Mouse (Mus musculus) retina, embryonic 14.5 days (tissue): ENCODE measurements at regions not wholly inside any gene's neighbourhood (a gene's known extent, or its start where the extent isn't known, plus 50 kb on each side); places are given as distances from the start of the nearest gene placed in this dataset.

ENCODE experiments used
- DNase-seq: peaks from one replicate; pipeline ENCODE4 v3.0.0-alpha.2; 2015; ENCODE audit warnings: low spot score

- DNase-seq, result peak; percentile 87
These were observed 482.6 kb upstream of the Tenm4 start for GRCm38 (mm10) chr7:95688151-95689146.

DNA sequence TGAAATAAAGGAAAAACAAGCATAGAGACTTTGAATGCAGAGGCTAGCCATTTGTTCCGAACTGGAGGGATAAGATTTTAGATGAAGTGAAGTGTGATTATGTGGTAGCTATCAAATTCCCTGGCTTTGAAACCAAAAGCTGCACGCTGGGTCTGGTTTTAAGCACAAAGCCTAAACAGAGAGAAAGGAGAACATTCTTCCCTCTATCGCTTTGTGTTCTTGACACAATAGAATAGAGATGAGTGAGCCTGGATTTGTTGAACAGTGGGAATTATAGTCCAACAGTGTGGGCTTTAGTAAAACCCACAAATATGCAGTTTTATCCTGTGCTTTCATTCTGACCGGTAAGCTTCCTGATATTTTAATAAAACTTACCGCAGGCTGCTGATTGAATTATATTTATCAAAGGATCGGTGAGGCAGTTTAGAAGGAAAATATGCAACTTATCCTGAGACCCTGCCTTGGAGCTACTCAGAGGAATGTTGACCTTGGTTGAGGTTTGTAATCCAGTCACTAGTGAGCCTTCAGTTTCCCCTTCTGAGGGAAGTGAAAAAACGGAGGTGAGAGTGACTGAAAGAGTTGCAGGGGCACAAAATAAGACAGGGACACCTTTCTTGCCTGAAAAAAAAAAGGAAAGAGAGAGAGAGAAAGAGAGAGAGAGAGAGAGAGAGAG is 481.7 kb upstream of the Tenm4 start:
- peak; percentile 46 for DNase-seq

GRCm38 (mm10) chr7:95699506-95699905 is 471.5 kb upstream of the Tenm4 start:
- no peak for DNase-seq

GRCm38 (mm10) chr7:95710088-95710487 is 461.0 kb upstream of the Tenm4 start:
- DNase-seq, result no peak

- DNase-seq, result no peak
These were observed 451.0 kb upstream of the Tenm4 start for GRCm38 (mm10) chr7:95720083-95720482.

DNA sequence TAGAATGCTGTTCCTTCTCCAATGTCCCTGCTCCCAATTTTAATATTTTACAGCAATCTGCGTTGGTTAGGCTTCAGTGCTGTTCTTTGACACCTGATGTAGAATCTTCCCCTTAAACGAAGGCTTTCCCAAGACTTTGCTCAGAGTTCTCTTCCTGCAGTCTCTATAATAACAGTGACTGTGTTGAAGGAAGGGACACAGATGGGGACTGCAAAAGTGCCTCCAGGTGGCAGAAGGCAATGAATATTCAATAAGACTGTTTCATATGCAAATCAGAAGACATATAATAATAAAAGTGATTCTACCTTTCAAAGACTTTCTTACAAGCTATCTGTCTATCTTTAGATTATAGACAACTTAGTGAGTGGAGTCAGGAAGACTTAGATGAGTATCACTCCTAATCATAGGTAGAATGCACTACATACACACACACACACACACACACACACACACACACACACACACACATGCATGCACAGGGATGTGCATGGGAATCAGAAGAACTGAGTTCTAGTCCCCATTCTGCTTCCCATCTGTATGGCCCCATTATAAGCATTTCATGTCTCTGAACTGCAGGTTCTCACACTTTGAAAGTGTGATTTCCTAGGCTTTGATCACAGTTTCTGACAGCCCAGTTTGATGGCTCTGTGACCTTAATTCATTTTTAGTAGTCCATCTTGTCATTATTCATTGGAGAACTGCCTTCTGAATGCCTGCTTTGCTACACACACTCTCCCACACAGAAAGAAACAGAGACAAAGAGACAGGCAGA is 445.1 kb upstream of the Tenm4 start:
- no peak for DNase-seq

DNA sequence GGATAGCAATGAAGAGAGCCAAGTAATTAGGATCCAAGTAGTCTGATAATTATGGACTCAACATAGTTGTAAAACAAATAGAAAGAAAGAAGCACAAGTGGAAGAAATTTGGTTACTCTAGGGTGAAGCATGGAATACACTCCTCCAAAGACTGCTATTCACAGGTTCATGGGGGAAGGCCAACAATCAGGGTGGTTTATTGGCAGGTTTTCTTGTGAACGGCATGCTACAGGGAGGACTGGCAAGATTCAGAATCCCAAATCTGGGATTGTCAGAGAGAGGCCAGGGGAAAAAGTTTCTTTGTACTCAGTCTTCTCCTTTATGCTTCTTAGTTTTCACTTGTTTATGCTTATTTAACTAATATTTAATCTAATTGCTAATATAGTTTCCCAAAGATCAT is 437.2 kb upstream of the Tenm4 start:
- DNase-seq, result no peak

DNA sequence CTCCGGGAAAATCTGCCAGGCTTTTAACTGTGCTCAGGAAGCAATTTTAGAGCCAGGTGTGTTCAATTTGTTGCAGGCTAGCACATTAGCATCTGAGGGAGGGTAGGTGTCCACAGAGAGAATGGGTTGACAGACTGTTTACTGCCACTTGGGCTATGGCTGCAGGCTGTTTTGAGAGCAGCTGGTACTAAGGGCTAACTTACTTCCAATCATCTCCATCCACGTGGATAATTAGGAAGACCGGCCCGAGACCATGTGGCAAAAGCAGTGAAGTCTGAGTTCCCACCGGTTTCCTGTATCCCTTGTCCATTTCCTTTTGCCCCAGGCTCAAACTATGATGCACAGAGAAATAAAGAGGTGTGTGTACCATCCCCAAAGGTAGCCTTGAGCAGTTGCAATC is 436.5 kb upstream of the Tenm4 start:
- DNase-seq, result no peak

- DNase-seq, result no peak
These were observed 434.3 kb upstream of the Tenm4 start for GRCm38 (mm10) chr7:95736716-95737115.

DNA sequence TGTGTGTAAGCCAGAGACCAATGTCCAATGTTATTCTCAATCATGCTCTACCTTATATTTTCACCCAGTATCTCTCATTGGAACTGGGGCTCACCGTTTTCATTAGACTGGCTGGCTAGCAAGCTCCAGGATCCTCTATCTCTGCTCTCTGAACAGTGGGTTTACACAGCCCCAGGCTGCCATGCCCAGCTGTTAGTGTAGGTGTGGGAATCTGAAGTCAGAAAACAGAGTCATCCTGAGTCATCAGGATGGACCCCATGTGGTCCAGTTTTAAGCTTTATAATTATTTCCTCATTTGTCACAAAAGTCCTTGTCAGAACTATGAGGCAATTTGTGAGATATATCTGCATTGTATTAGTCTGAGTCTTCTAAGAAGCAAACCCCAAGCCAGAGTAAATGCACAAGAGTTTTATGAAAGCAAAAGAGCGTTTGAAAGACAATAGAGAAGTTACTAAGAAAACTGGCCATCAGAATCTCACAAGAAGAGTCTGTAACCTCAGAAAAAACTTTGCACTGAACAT is 432.3 kb upstream of the Tenm4 start:
- no peak for DNase-seq

DNA sequence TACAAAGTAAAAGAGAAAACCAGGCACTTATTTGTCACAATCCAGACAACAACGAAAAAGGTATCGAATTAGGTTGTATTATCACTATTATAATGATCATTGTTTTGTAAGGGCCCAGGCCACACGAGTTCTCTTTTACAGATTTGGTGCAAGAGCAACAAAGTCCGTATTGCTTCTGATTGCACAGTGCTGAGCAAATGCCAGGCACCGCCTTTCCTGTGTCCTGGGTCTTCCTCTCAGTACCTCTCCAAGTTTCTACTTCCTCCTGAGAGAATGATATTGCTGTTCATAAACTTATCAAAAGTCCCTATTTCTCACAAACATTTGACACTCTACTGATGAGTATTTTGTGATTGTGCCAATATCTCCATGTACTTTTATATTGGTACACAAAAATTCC is 431.3 kb upstream of the Tenm4 start:
- DNase-seq, result no peak

DNA sequence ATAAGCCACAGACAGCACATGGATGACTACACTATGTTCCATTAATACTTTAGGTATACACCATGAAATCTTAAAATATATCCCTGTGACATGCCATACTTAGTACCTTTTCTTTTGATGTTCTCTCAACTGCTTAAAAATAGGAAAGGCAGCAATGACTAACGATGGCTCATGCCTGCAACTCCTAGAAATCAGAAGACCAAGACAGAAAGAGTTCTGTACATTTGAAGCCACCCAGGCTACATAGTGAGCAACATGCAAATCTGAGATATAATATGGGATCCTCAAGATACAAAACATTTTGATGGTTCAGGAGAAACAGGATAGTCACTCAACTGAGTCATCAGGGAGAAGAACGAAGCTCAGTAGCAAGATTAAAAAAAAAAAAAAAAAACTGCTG is 412.7 kb upstream of the Tenm4 start:
- DNase-seq, result no peak

GRCm38 (mm10) chr7:95760945-95761661 is 409.9 kb upstream of the Tenm4 start:
- no peak for DNase-seq

DNA sequence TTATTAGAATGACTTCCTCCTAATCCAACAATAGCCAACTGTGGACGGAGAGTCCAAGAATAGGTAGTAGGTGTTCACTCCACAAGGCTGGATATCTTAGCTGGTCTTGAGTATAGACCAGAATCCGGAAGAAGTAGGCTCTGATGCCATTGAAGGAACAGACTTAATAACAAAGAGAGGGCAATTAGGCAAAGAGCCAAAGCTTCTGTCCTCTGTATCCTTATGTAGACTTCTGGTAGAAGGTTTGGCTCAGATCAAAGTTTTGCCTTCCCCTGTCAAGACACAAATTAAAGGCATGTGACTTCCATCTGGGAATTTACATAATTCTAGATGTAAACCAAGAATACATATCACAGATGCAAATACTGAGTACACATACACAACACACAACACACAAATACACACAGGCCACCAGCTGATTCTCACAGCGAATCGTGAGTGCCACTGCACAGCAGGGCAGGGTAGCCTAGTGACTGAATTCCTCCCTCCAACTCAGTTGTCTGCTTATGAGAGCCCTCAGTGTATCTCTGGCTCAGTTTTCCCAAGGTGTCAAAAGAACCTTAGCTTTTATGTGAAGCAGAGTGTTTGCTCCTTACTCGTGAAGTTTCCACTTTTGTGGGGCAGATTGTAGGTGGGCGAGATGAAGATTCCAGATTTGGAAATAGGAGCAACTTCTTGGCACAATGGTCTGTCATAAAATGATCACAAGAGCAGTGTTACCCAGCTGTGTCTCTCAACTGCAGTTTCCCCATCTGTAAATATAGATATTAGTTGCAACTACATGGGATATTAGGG is 404.5 kb upstream of the Tenm4 start:
- DNase-seq, result no peak

- no peak for DNase-seq
These were observed 386.5 kb upstream of the Tenm4 start for GRCm38 (mm10) chr7:95784523-95784922.

DNA sequence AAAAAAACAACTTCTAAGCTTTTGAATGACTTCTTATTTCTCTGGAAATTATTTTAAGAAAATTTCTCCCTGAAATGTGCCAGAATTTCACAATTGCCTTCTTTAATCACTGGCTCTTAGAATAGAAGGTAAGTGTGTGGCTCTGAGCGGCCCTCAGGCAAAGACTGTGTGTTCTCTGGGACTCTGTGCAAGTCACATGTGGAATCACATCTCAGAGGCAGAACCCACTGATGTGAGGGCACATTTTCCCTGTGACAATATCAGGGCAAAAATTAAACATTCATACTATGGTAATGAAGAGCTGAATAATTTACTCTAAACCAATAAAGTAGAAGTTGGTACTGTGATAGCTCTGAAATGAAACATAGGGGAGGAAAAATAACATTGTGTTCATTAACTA is 383.5 kb upstream of the Tenm4 start:
- DNase-seq, result no peak

GRCm38 (mm10) chr7:95787951-95788350 is 383.1 kb upstream of the Tenm4 start:
- peak; percentile 26 for DNase-seq

GRCm38 (mm10) chr7:95789424-95789823 is 381.6 kb upstream of the Tenm4 start:
- DNase-seq, result no peak

DNA sequence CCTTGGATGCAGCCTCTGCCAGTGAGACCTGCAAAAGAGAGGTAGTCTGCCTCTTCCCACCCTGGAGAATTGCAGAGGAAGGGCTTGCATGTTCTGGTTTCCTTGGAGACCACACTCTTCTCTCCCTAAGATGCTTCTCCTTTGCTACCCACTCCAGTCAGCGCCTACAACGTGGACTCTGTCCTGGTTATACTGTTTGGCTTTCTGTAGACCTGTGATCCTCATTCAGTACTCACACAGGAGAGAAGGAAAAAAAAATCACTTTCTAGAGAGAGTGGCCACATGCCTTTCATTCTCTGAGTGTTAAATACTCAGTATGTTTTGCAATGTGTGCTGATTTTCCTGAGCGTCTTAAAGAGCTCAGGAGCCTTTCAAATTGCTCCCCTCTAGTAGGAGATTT is 372.0 kb upstream of the Tenm4 start:
- DNase-seq, result no peak

DNA sequence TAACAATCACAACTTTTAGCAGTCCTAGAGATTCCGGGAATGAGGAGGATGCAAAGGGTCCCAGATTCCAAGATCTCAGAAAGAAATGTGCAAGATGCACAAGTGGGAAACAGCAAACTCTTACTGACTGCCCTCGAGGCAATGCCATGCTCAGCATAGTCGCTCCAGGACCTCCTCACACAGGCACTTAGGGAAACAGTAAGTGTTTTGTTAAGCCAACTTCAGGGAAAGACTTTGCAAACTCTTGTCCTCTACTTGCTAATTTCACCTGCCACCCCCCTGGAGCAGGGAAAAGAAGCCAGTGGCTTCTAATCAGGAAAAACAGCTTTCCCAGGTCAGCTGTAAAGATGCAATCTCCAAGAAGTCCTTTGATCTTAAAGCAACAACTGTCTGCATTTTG is 361.4 kb upstream of the Tenm4 start:
- DNase-seq, result no peak

GRCm38 (mm10) chr7:95810096-95810495 is 360.9 kb upstream of the Tenm4 start:
- DNase-seq, result no peak
